Mouse (Mus musculus): Measurements from ENCODE around the gene Ccdc14.

DNA sequence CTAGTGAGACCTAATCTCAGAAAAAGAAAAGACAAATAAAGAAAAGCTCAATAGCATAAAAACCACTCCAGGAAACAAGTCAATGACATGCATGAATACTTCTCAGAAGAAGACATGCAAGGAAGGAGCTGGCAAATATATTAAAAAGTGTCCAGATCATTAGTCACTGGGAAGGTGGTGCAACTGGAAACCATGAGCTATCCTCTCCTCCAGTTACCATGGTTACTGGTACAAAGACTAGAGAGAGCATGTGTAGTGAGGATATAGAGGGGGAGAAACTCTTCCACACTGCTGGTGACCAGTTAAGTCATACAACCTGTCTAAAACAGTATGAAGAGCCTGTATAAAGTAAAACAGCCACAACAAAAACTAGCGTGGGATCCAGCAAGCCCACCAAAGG, 75.8 kb downstream of the Ccdc14 start:
- no peak for TF ChIP-seq CTCF (IDR thresholded peaks at IDR 0.05; ENCODE audit: low read depth, low read length)
- TF ChIP-seq POLR2A (IDR thresholded peaks at IDR 0.05; ENCODE audit: borderline replicate concordance, low read depth, low read length): no peak

Data from bone marrow macrophage, adult 2 months (primary cell).